ENCODE assay signal across 16 mouse cellular contexts in genomic region chr17:33513874-33514273, GRCm38 (mm10). TPM values are rescaled to one million over a fixed set of nuclear protein-coding genes. Genes with fewer than 3 reads are reported as not detected.
DNase-seq lines count a peak whose midpoint lies in the region; ATAC-seq and TF ChIP-seq lines count a peak whose summit lies in the region.
"Had no signal": no experiment of that assay in that cellular context is flagged by ENCODE, and none has a peak within 500 bp of the region (broad histone marks: within the 10 kb centered on the region; RNA-seq: fewer than 3 reads in every experiment).

No protein-coding gene starts in this region.

- H3K9me3 ChIP-seq in forebrain, postnatal 0 days (ENCODE audit: low read length) = no peaks in the 10 kb centered on the region
- no peaks in the 10 kb centered on the region for H3K9me3 ChIP-seq in forebrain, embryonic 10.5 days
- no peaks in the 10 kb centered on the region for H3K9me3 ChIP-seq in hindbrain, embryonic 10.5 days
- H3K9me3 ChIP-seq: limb, embryonic 15.5 days; midbrain, embryonic 10.5 days; neural tube, embryonic 12.5 days had no signal

- no peak for DNase-seq in forebrain, postnatal 0 days
- no peak for DNase-seq in forebrain, embryonic 10.5 days (ENCODE audit: extremely low spot score, low spot score)
- DNase-seq in lung, adult 2 months = no peak
- DNase-seq in lung, postnatal 14 days = no peak
- DNase-seq in Patski (ENCODE audit: low read depth, low spot score) = no peak
- DNase-seq in hindbrain, embryonic 10.5 days (ENCODE audit: low spot score) = no peak
- no peak for DNase-seq in ovary, postnatal 36 days (ENCODE audit: low spot score)
- DNase-seq: adrenal gland, adult 8-10 months; gastrocnemius, postnatal 36 days; kidney, adult 9 months; layer of hippocampus, postnatal 36 days; right cerebral cortex, postnatal 14 days had no signal

- H3K36me3 ChIP-seq in forebrain, postnatal 0 days (ENCODE audit: insufficient read depth) = no peaks in the 10 kb centered on the region
- H3K36me3 ChIP-seq in forebrain, embryonic 10.5 days (replicated peaks) = no peaks in the 10 kb centered on the region
- no peaks in the 10 kb centered on the region for H3K36me3 ChIP-seq in hindbrain, embryonic 10.5 days
- H3K36me3 ChIP-seq: limb, embryonic 15.5 days; midbrain, embryonic 10.5 days; neural tube, embryonic 12.5 days had no signal

- H3K4me2 ChIP-seq in forebrain, postnatal 0 days (ENCODE audit: low read depth) = no peak overlapping the region
- H3K4me2 ChIP-seq: limb, embryonic 15.5 days; neural tube, embryonic 12.5 days had no signal

- H3K4me3 ChIP-seq in forebrain, postnatal 0 days (ENCODE audit: low read depth, low read length) = no peak overlapping the region
- no peak overlapping the region for H3K4me3 ChIP-seq in forebrain, embryonic 10.5 days
- no peak overlapping the region for H3K4me3 ChIP-seq in lung, adult 2 months (replicated peaks; ENCODE audit: extremely low read depth, low read depth, low read length)
- H3K4me3 ChIP-seq in hindbrain, embryonic 10.5 days = no peak overlapping the region
- H3K4me3 ChIP-seq: limb, embryonic 15.5 days; midbrain, embryonic 10.5 days; neural tube, embryonic 12.5 days had no signal

- in situ Hi-C loops in Patski (cut with MboI; ENCODE audit: low pct_unique_long_range_greater_than_20kb) = no loop called here

- TF ChIP-seq CTCF in forebrain, postnatal 0 days (IDR thresholded peaks at IDR 0.05; ENCODE audit: low read depth) = peak; percentile 20; the same call in 1 of the 2 replicates
- 0 out of 2 replicates have a peak, but pooled peaks have one; percentile 23 for TF ChIP-seq CTCF in lung, adult 2 months (IDR thresholded peaks at IDR 0.05; ENCODE audit: insufficient read depth, low read length)
- TF ChIP-seq CTCF in Patski (IDR thresholded peaks at IDR 0.05) = peak; percentile 60

- H3K9ac ChIP-seq in forebrain, postnatal 0 days = no peak overlapping the region
- H3K9ac ChIP-seq: limb, embryonic 15.5 days; neural tube, embryonic 12.5 days had no signal

- POLR2A ChIA-PET in Patski (lab: Charles Lee) = no interaction called here

- no peaks in the 10 kb centered on the region for H3K27me3 ChIP-seq in forebrain, postnatal 0 days (ENCODE audit: insufficient read depth, low read length)
- H3K27me3 ChIP-seq in forebrain, embryonic 10.5 days (ENCODE audit: poor library complexity, severe bottlenecking) = no peaks in the 10 kb centered on the region
- H3K27me3 ChIP-seq in Patski = peaks cover 24% of the 10 kb centered on the region
- H3K27me3 ChIP-seq in hindbrain, embryonic 10.5 days (ENCODE audit: insufficient read depth, poor library complexity, severe bottlenecking) = no peaks in the 10 kb centered on the region
- H3K27me3 ChIP-seq: limb, embryonic 15.5 days; neural tube, embryonic 12.5 days had no signal

- CTCF ChIA-PET in Patski (lab: Charles Lee) = no interaction called here

- no peaks in the 10 kb centered on the region for H3K4me1 ChIP-seq in forebrain, postnatal 0 days (ENCODE audit: insufficient read depth)
- H3K4me1 ChIP-seq in forebrain, embryonic 10.5 days = peaks cover 3% of the 10 kb centered on the region; the same call in 1 of the 2 replicates
- no peaks in the 10 kb centered on the region; the same call in 1 of the 2 replicates for H3K4me1 ChIP-seq in lung, adult 2 months (ENCODE audit: control insufficient read depth, insufficient read depth, low read length)
- H3K4me1 ChIP-seq in hindbrain, embryonic 10.5 days (replicated peaks) = peaks cover 5% of the 10 kb centered on the region; the same call in 1 of the 2 replicates
- H3K4me1 ChIP-seq: limb, embryonic 15.5 days; neural tube, embryonic 12.5 days had no signal

- no peak for ATAC-seq in forebrain, postnatal 0 days
- no peak for ATAC-seq in Patski
- peak; percentile 67; the same call in 1 of the 2 replicates for ATAC-seq in megakaryocyte-erythroid progenitor cell, adult 5-6 weeks (replicated peaks; ENCODE audit: low FRiP score, low TSS enrichment, poor library complexity, severe bottlenecking)

- WGBS in forebrain, postnatal 0 days = 90% methylated on average over 5 of the region's 5 CpGs
- 94% methylated on average over 5 of the region's 5 CpGs for WGBS in forebrain, embryonic 10.5 days
- 83% methylated on average over 5 of the region's 5 CpGs for WGBS in lung, adult 2 months
- 92% methylated on average over 5 of the region's 5 CpGs for WGBS in hindbrain, embryonic 10.5 days

- TF ChIP-seq POLR2A in lung, adult 2 months (IDR thresholded peaks at IDR 0.05; ENCODE audit: borderline replicate concordance, extremely low read depth, low read depth, low read length) = no peak

- no peak overlapping the region for H3K27ac ChIP-seq in forebrain, postnatal 0 days (ENCODE audit: low read depth, low read length)
- H3K27ac ChIP-seq in forebrain, embryonic 10.5 days = no peak overlapping the region
- H3K27ac ChIP-seq in hindbrain, embryonic 10.5 days = no peak overlapping the region
- H3K27ac ChIP-seq: limb, embryonic 15.5 days; midbrain, embryonic 10.5 days; neural tube, embryonic 12.5 days had no signal

RNA-seq across cellular contexts. Expression of gene Adamts10, which starts 10.1 kb away (rescaled TPM):
- total RNA-seq in forebrain, postnatal 0 days (2014; rRNA removed) = 53.2 and 56.6 TPM in 2 replicates
- 12.3 and 20.3 TPM in 2 replicates for polyA plus RNA-seq in forebrain, postnatal 0 days (2015; fragmentation: Nextera tagmentation; extraction: Ambion mirVana)
- 42.6 and 47.3 TPM in 2 replicates for polyA plus RNA-seq in forebrain, embryonic 10.5 days (2016; fragmentation: Nextera tagmentation; extraction: Ambion mirVana)
- 252 and 259 TPM in 2 replicates for polyA plus RNA-seq in lung, adult 2 months (2012; rRNA removed)
- polyA plus RNA-seq in Patski (2021) = 15.4 TPM
- 13.2 and 22.8 TPM in 2 replicates for total RNA-seq in megakaryocyte-erythroid progenitor cell, adult 5-6 weeks (2014; fragmentation: Nextera tagmentation)
- 5.4 and 6.6 TPM in 2 replicates for total RNA-seq in megakaryocyte-erythroid progenitor cell, adult 5-6 weeks (2017)
- 40.5 and 42.4 TPM in 2 replicates for polyA plus RNA-seq in hindbrain, embryonic 10.5 days (2016; fragmentation: Nextera tagmentation; extraction: Ambion mirVana)

RNA-seq across cellular contexts. Expression of gene Myo1f, which starts 41.6 kb away (rescaled TPM):
- total RNA-seq in forebrain, postnatal 0 days (2014; rRNA removed) = 2.0 and 2.3 TPM in 2 replicates
- 0.87 and 1.5 TPM in 2 replicates for polyA plus RNA-seq in forebrain, postnatal 0 days (2015; fragmentation: Nextera tagmentation; extraction: Ambion mirVana)
- polyA plus RNA-seq in forebrain, embryonic 10.5 days (2016; fragmentation: Nextera tagmentation; extraction: Ambion mirVana) = 1.6 and 2.2 TPM in 2 replicates
- 13.2 and 18.6 TPM in 2 replicates for polyA plus RNA-seq in lung, adult 2 months (2012; rRNA removed)
- polyA plus RNA-seq in Patski (2021) = not detected
- total RNA-seq in megakaryocyte-erythroid progenitor cell, adult 5-6 weeks (2014; fragmentation: Nextera tagmentation) = 1.0 and 6.1 TPM in 2 replicates
- 5.6 and 20.0 TPM in 2 replicates for total RNA-seq in megakaryocyte-erythroid progenitor cell, adult 5-6 weeks (2017)
- 2.8 and 3.7 TPM in 2 replicates for polyA plus RNA-seq in hindbrain, embryonic 10.5 days (2016; fragmentation: Nextera tagmentation; extraction: Ambion mirVana)
